Mouse (Mus musculus): Measurements from ENCODE around the gene Cln5.

Cln5 gene

GRCm38 (mm10) chr14:103112606-103113363, 42.8 kb downstream of the Cln5 start:
- no peak for DNase-seq (ENCODE audit: low spot score)

- DNase-seq (ENCODE audit: low spot score), result no peak
These were observed 45.1 kb downstream of the Cln5 start for GRCm38 (mm10) chr14:103114994-103115670.

GRCm38 (mm10) chr14:103125756-103126155, 55.7 kb downstream of the Cln5 start:
- no peak for DNase-seq (ENCODE audit: low spot score)
